Mouse (Mus musculus): Measurements from ENCODE around the gene Ninl. TPM values are rescaled to one million over a fixed set of nuclear protein-coding genes. Genes with fewer than 3 reads are reported as not detected.

The Ninl gene
- polyA plus RNA-seq, 1 experiment from 2014 or later: 19.2 TPM

GRCm38 (mm10) chr2:150933482-150933881 lies 105.7 kb downstream of the Ninl start:
- H3K27me3 ChIP-seq (replicated peaks; ENCODE audit: control insufficient read depth, insufficient read depth, low read length): no peaks in the 10 kb centered on the region
- H3K9me3 ChIP-seq (ENCODE audit: control insufficient read depth, low read length): no peaks in the 10 kb centered on the region
- no peak overlapping the region for H3K4me2 ChIP-seq
- ATAC-seq (replicated peaks; ENCODE audit: low FRiP score) (no peak), DNase-seq (ENCODE audit: low spot score) (no peak)
- no peak overlapping the region for H3K9ac ChIP-seq (ENCODE audit: low read depth, low read length)
- no peak overlapping the region for H3K27ac ChIP-seq (ENCODE audit: low read depth, low read length)
- no peak overlapping the region for H3K4me3 ChIP-seq (ENCODE audit: low read depth, low read length)
- H3K36me3 ChIP-seq (ENCODE audit: control insufficient read depth, insufficient read depth, low read length): peaks cover 17% of the 10 kb centered on the region
- H3K4me1 ChIP-seq (replicated peaks; ENCODE audit: control insufficient read depth, insufficient read depth, low read length): no peaks in the 10 kb centered on the region
- 81% methylated on average over 19 of the region's 19 CpGs for WGBS

DNA sequence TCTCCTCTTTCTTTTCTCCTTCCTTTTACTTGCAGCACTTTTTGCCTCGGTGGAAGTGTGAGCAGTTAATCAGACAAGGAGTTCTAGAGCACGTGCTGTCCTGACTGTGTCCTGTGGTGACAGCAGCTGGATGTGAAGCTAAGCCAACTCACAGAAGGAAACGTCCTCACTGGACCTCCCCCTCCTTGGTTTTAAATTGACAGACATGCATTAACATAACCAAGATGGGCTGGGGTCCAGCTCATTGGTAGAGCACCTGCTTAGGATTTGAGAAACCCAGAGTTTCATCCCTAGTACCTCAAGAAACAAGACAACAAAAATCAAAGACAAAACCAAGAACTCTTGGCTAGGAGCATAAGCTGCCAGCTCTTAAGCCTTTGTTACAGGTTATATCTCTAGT lies 108.4 kb downstream of the Ninl start:
- no peak overlapping the region for H3K27ac ChIP-seq (ENCODE audit: low read depth, low read length)
- peaks cover 12% of the 10 kb centered on the region for H3K36me3 ChIP-seq (ENCODE audit: control insufficient read depth, insufficient read depth, low read length)
- WGBS: 70% methylated on average over 3 of the region's 3 CpGs

DNA sequence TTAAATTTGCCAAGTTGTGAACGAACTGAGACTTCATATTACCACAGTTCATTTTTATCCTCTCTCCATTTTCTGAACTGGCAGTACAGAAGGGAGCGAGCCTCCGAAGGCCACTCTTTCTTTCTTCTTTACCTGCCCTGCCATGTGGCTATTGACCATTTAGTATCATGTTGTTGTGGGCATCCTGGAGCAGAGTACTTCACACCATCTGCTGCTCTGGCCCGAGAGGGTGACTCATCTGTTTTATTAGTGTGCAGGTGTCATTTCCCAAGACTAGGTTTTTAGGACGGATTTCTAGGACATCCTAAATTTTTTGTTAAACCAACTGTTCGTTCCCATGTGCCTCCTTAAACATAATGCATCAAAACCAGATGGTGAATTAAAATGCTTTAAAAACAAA lies 110.0 kb downstream of the Ninl start:
- no peak overlapping the region for H3K9ac ChIP-seq (ENCODE audit: low read depth, low read length)
- H3K4me2 ChIP-seq: no peak overlapping the region
- ATAC-seq (replicated peaks; ENCODE audit: low FRiP score): no peak
- H3K36me3 ChIP-seq (ENCODE audit: control insufficient read depth, insufficient read depth, low read length): peaks cover 8% of the 10 kb centered on the region
- no peak overlapping the region for H3K4me3 ChIP-seq (ENCODE audit: low read depth, low read length)
- no peak for DNase-seq (ENCODE audit: low spot score)
- 86% methylated on average over 6 of the region's 6 CpGs for WGBS
- no peaks in the 10 kb centered on the region for H3K4me1 ChIP-seq (replicated peaks; ENCODE audit: control insufficient read depth, insufficient read depth, low read length)
- no peaks in the 10 kb centered on the region for H3K27me3 ChIP-seq (replicated peaks; ENCODE audit: control insufficient read depth, insufficient read depth, low read length)
- no peak overlapping the region for H3K27ac ChIP-seq (ENCODE audit: low read depth, low read length)
- H3K9me3 ChIP-seq (ENCODE audit: control insufficient read depth, low read length): no peaks in the 10 kb centered on the region

More for the DNA sequence above, 108.4 kb downstream of the Ninl start:
- H3K9me3 ChIP-seq (ENCODE audit: control insufficient read depth, low read length): no peaks in the 10 kb centered on the region
- no peak for DNase-seq (ENCODE audit: low spot score)
- H3K4me2 ChIP-seq: no peak overlapping the region
- no peak for ATAC-seq (replicated peaks; ENCODE audit: low FRiP score)
- no peak overlapping the region for H3K9ac ChIP-seq (ENCODE audit: low read depth, low read length)
- H3K27me3 ChIP-seq (replicated peaks; ENCODE audit: control insufficient read depth, insufficient read depth, low read length): no peaks in the 10 kb centered on the region
- no peak overlapping the region for H3K4me3 ChIP-seq (ENCODE audit: low read depth, low read length)
- H3K4me1 ChIP-seq (replicated peaks; ENCODE audit: control insufficient read depth, insufficient read depth, low read length): no peaks in the 10 kb centered on the region

GRCm38 (mm10) chr2:150927038-150927720 lies 112.0 kb downstream of the Ninl start:
- Histone ChIP-seq H3K9me3 (ENCODE audit: control insufficient read depth, low read length) (no peaks in the 10 kb centered on the region), H3K4me3 (ENCODE audit: low read depth, low read length) (no peak overlapping the region), H3K4me2 (no peak overlapping the region), H3K27me3 (replicated peaks; ENCODE audit: control insufficient read depth, insufficient read depth, low read length) (no peaks in the 10 kb centered on the region), H3K27ac (ENCODE audit: low read depth, low read length) (no peak overlapping the region), H3K36me3 (ENCODE audit: control insufficient read depth, insufficient read depth, low read length) (peaks cover 6% of the 10 kb centered on the region; the same call in 1 of the 2 replicates), H3K4me1 (replicated peaks; ENCODE audit: control insufficient read depth, insufficient read depth, low read length) (no peaks in the 10 kb centered on the region), H3K9ac (ENCODE audit: low read depth, low read length) (no peak overlapping the region)
- no peak for DNase-seq (ENCODE audit: low spot score)
- 92% methylated on average over 11 of the region's 11 CpGs for WGBS
- no peak for ATAC-seq (replicated peaks; ENCODE audit: low FRiP score)

DNA sequence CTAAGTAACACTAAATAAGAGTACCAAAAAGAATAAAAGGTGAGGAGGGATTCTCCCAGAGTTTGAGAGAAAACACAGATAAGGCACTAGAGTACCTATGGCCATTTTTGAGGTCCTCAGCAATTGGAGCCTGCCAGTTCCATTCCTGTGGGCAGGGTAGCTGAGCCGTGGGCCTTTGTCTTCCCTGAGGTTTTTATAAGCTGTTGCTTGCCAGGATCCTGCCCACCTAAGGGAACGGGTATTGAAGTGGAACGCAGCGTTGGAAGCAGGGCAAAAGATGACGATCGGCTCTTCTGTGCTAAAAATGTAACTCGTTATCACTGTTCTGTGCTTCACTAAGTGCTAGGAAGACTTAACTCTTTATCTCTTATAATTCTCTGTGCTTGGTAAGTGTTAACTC lies 115.7 kb downstream of the Ninl start:
- peaks cover 8% of the 10 kb centered on the region; the same call in 1 of the 2 replicates for H3K36me3 ChIP-seq (ENCODE audit: control insufficient read depth, insufficient read depth, low read length)

DNA sequence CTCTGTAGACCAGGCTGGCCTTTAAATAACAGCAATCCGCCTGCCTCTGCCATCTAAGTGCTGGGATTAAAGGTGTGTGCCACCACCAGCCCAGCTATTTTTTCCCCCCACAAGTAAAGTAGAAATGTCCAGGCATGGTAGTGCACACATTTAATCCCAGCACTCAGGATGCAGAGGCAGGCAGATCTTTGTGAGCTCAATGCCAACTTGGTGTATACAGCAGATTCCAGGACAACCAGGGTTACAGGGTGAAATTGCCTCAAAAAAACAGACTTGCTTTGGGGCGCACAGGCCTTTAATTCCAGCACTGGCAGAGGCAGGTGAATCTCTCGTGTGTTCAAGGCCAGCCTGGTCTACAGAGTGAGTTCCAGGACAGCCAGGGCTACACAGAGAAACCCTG lies 116.2 kb downstream of the Ninl start:
- Histone ChIP-seq H3K36me3 (ENCODE audit: control insufficient read depth, insufficient read depth, low read length) (peaks cover 8% of the 10 kb centered on the region; the same call in 1 of the 2 replicates), H3K27me3 (replicated peaks; ENCODE audit: control insufficient read depth, insufficient read depth, low read length) (no peaks in the 10 kb centered on the region), H3K4me1 (replicated peaks; ENCODE audit: control insufficient read depth, insufficient read depth, low read length) (no peaks in the 10 kb centered on the region), H3K9ac (ENCODE audit: low read depth, low read length) (no peak overlapping the region), H3K27ac (ENCODE audit: low read depth, low read length) (no peak overlapping the region), H3K9me3 (ENCODE audit: control insufficient read depth, low read length) (no peaks in the 10 kb centered on the region), H3K4me3 (ENCODE audit: low read depth, low read length) (no peak overlapping the region), H3K4me2 (no peak overlapping the region)
- DNase-seq (ENCODE audit: low spot score) (no peak), ATAC-seq (replicated peaks; ENCODE audit: low FRiP score) (no peak)
- 86% methylated on average over 3 of the region's 3 CpGs for WGBS

More for the DNA sequence above, 115.7 kb downstream of the Ninl start:
- WGBS: 69% methylated on average over 7 of the region's 7 CpGs
- H3K27ac ChIP-seq (ENCODE audit: low read depth, low read length): no peak overlapping the region
- no peak overlapping the region for H3K4me3 ChIP-seq (ENCODE audit: low read depth, low read length)
- ATAC-seq (replicated peaks; ENCODE audit: low FRiP score) (no peak), DNase-seq (ENCODE audit: low spot score) (no peak)
- no peaks in the 10 kb centered on the region for H3K4me1 ChIP-seq (replicated peaks; ENCODE audit: control insufficient read depth, insufficient read depth, low read length)
- no peak overlapping the region for H3K9ac ChIP-seq (ENCODE audit: low read depth, low read length)
- H3K4me2 ChIP-seq: no peak overlapping the region
- no peaks in the 10 kb centered on the region for H3K27me3 ChIP-seq (replicated peaks; ENCODE audit: control insufficient read depth, insufficient read depth, low read length)
- no peaks in the 10 kb centered on the region for H3K9me3 ChIP-seq (ENCODE audit: control insufficient read depth, low read length)

DNA sequence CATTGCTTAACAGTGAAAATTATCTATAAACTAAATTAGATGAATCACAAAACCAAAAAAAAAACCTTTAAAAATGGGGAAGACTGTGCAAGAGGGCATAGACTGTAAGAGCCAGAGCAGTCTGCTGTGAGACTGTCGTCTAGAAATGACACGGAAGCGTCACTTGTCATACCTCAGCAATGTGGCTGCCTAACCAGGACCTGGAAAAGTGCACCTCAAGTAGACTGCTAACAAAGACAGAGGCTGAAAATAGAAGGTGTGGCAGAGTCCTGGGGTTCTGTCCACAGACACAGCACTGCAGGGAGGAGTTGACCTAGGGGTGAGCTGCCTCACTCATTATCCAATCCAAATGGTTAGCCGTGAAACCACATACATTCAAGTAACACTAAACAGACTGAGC lies 117.0 kb downstream of the Ninl start:
- Histone ChIP-seq H3K9me3 (ENCODE audit: control insufficient read depth, low read length) (no peaks in the 10 kb centered on the region), H3K36me3 (ENCODE audit: control insufficient read depth, insufficient read depth, low read length) (peaks cover 9% of the 10 kb centered on the region; the same call in 1 of the 2 replicates), H3K4me3 (ENCODE audit: low read depth, low read length) (no peak overlapping the region), H3K4me1 (replicated peaks; ENCODE audit: control insufficient read depth, insufficient read depth, low read length) (no peaks in the 10 kb centered on the region), H3K4me2 (no peak overlapping the region), H3K27me3 (replicated peaks; ENCODE audit: control insufficient read depth, insufficient read depth, low read length) (no peaks in the 10 kb centered on the region), H3K27ac (ENCODE audit: low read depth, low read length) (no peak overlapping the region), H3K9ac (ENCODE audit: low read depth, low read length) (no peak overlapping the region)
- no peak for ATAC-seq (replicated peaks; ENCODE audit: low FRiP score)
- WGBS: 88% methylated on average over 4 of the region's 4 CpGs
- DNase-seq (ENCODE audit: low spot score): no peak

- ATAC-seq (replicated peaks; ENCODE audit: low FRiP score): no peak
- H3K27me3 ChIP-seq (replicated peaks; ENCODE audit: control insufficient read depth, insufficient read depth, low read length): no peaks in the 10 kb centered on the region
- H3K4me3 ChIP-seq (ENCODE audit: low read depth, low read length): no peak overlapping the region
- 83% methylated on average over 6 of the region's 6 CpGs for WGBS
- H3K9me3 ChIP-seq (ENCODE audit: control insufficient read depth, low read length): no peaks in the 10 kb centered on the region
- H3K4me2 ChIP-seq: no peak overlapping the region
- H3K27ac ChIP-seq (ENCODE audit: low read depth, low read length): no peak overlapping the region
- H3K36me3 ChIP-seq (ENCODE audit: control insufficient read depth, insufficient read depth, low read length): peaks cover 11% of the 10 kb centered on the region; the same call in 1 of the 2 replicates
- no peaks in the 10 kb centered on the region for H3K4me1 ChIP-seq (replicated peaks; ENCODE audit: control insufficient read depth, insufficient read depth, low read length)
- DNase-seq (ENCODE audit: low spot score): no peak
- no peak overlapping the region for H3K9ac ChIP-seq (ENCODE audit: low read depth, low read length)
These were observed 117.5 kb downstream of the Ninl start for GRCm38 (mm10) chr2:150921697-150922096.

GRCm38 (mm10) chr2:150920543-150920942 lies 118.6 kb downstream of the Ninl start:
- Histone ChIP-seq H3K9me3 (ENCODE audit: control insufficient read depth, low read length) (no peaks in the 10 kb centered on the region), H3K4me1 (replicated peaks; ENCODE audit: control insufficient read depth, insufficient read depth, low read length) (no peaks in the 10 kb centered on the region), H3K27me3 (replicated peaks; ENCODE audit: control insufficient read depth, insufficient read depth, low read length) (no peaks in the 10 kb centered on the region), H3K9ac (ENCODE audit: low read depth, low read length) (no peak overlapping the region), H3K36me3 (ENCODE audit: control insufficient read depth, insufficient read depth, low read length) (peaks cover 12% of the 10 kb centered on the region; the same call in 1 of the 2 replicates), H3K4me2 (no peak overlapping the region), H3K27ac (ENCODE audit: low read depth, low read length) (no peak overlapping the region), H3K4me3 (ENCODE audit: low read depth, low read length) (no peak overlapping the region)
- 66% methylated on average over 3 of the region's 3 CpGs for WGBS
- 0 out of 2 replicates have a peak, but pooled peaks have one; percentile 16 for ATAC-seq (replicated peaks; ENCODE audit: low FRiP score)
- DNase-seq (ENCODE audit: low spot score): no peak
